Mouse (Mus musculus) limb, embryonic 14.5 days (tissue): ENCODE data around the gene Maml2. TPM values are rescaled to one million over a fixed set of nuclear protein-coding genes. Genes with fewer than 3 reads are reported as not detected.

Source experiments
- ATAC-seq: fragments of 200-750 bp; cut with Nextera tagmentation; 2 replicates; pipeline ENCODE4 v1.8.0; 2017; ENCODE audit warnings: low read depth, moderate number of reproducible peaks, moderate TSS enrichment; ENCODE audit not compliant: low FRiP score
- DNase-seq: peaks from one replicate; pipeline ENCODE4 v3.0.0-alpha.2; 2015; ENCODE audit warnings: low spot score
- H3K27ac ChIP-seq: fragments of 300-500 bp; sonication (generic); replicated peaks from 2 replicates; pipeline ENCODE4 v1.5.1; 2014; ENCODE audit warnings: low read depth, mild to moderate bottlenecking, low read length, moderate library complexity, mixed read lengths
- H3K27me3 ChIP-seq: fragments of 300-500 bp; sonication (generic); 2 replicates; pipeline ENCODE4 v1.6.1; 2014; ENCODE audit warnings: low read length, mixed read lengths; ENCODE audit not compliant: control insufficient read depth, insufficient read depth
- H3K36me3 ChIP-seq: fragments of 300-500 bp; sonication (generic); 2 replicates; pipeline ENCODE4 v1.6.1; 2014; ENCODE audit warnings: mild to moderate bottlenecking, low read length, moderate library complexity, mixed read lengths; ENCODE audit not compliant: control insufficient read depth, insufficient read depth
- H3K4me1 ChIP-seq: fragments of 300-500 bp; sonication (generic); 2 replicates; pipeline ENCODE4 v1.6.1; 2014; ENCODE audit warnings: antibody characterized with exemption, low read length, mixed read lengths; ENCODE audit not compliant: control insufficient read depth, insufficient read depth
- H3K4me2 ChIP-seq: fragments of 300-500 bp; sonication (generic); replicated peaks from 2 replicates; pipeline ENCODE4 v1.6.1; 2014; ENCODE audit warnings: low read depth, mild to moderate bottlenecking, low read length, moderate library complexity; ENCODE audit not compliant: severe bottlenecking
- H3K4me3 ChIP-seq: fragments of 300-500 bp; sonication (generic); replicated peaks from 2 replicates; pipeline ENCODE4 v1.5.1; 2014; ENCODE audit warnings: low read length
- H3K9ac ChIP-seq: fragments of 300-500 bp; sonication (generic); 2 replicates; pipeline ENCODE4 v1.6.1; 2014; ENCODE audit warnings: mild to moderate bottlenecking, low read depth, low read length, moderate library complexity; ENCODE audit not compliant: severe bottlenecking
- H3K9me3 ChIP-seq: fragments of 300-500 bp; sonication (generic); 2 replicates; pipeline ENCODE4 v1.6.1; 2016; ENCODE audit warnings: low read length; ENCODE audit not compliant: control insufficient read depth
- POLR2A ChIP-seq: fragments of 200-500 bp; IDR thresholded peaks from 2 replicates; pipeline ENCODE4 v1.8.0; 2012; ENCODE audit warnings: inconsistent platforms, mild to moderate bottlenecking, moderate library complexity, borderline replicate concordance; ENCODE audit not compliant: insufficient read depth, insufficient read length; ENCODE audit errors: extremely low read depth
- WGBS: fragments of 180-500 bp; shearing (Covaris S2); extraction: QIAGEN DNeasy Blood & Tissue Kit; methylation state at CpG from one replicate; pipeline ENCODE4 v1.1.7; 2014; 5-methylcytosine and 5-hydroxymethylcytosine counted together
- polyA plus RNA-seq, 2 experiments: library from polyadenylated mRNA; depleted of rRNA in 1 of 2; stranded (reverse) in 1 of 2; unstranded in 1 of 2; fragments of >200 nt; fragmentation: Nextera tagmentation in 1 of 2; extraction: Ambion mirVana in 1 of 2; gene quantifications; 2 replicates each; pipeline versions ENCODE4 v1.2.1 to v1.2.3; 2012 to 2014

Maml2 gene
- polyA plus RNA-seq, 2 experiments, result 9.9 to 10.7 TPM

GRCm38 (mm10) chr9:13569023-13569422 lies 271.3 kb downstream of the Maml2 start:
- TF ChIP-seq POLR2A, result no peak
- H3K9ac ChIP-seq, result no peak overlapping the region
- no peaks in the 10 kb centered on the region for H3K27me3 ChIP-seq
- no peak overlapping the region for H3K27ac ChIP-seq
- peaks cover 5% of the 10 kb centered on the region for H3K9me3 ChIP-seq
- 82% methylated on average over 4 of the region's 4 CpGs for WGBS
- H3K4me1 ChIP-seq, result peaks cover 4% of the 10 kb centered on the region
- no peak for ATAC-seq
- no peaks in the 10 kb centered on the region for H3K36me3 ChIP-seq
- H3K4me2 ChIP-seq, result no peak overlapping the region
- H3K4me3 ChIP-seq, result no peak overlapping the region
- no peak for DNase-seq

- no peak for DNase-seq
- TF ChIP-seq POLR2A, result no peak
- WGBS, result 91% methylated on average over 3 of the region's 3 CpGs
- Histone ChIP-seq H3K36me3 (no peaks in the 10 kb centered on the region), H3K9me3 (peaks cover 5% of the 10 kb centered on the region), H3K4me2 (no peak overlapping the region), H3K27me3 (no peaks in the 10 kb centered on the region), H3K4me1 (peaks cover 6% of the 10 kb centered on the region; the same call in 1 of the 2 replicates), H3K9ac (no peak overlapping the region), H3K27ac (no peak overlapping the region), H3K4me3 (no peak overlapping the region)
- ATAC-seq, result no peak
Measured at GRCm38 (mm10) chr9:13572847-13573246, 275.1 kb downstream of the Maml2 start.

GRCm38 (mm10) chr9:13574059-13574458 lies 276.3 kb downstream of the Maml2 start:
- no peak for TF ChIP-seq POLR2A
- Histone ChIP-seq H3K36me3 (no peaks in the 10 kb centered on the region), H3K4me1 (peaks cover 6% of the 10 kb centered on the region; the same call in 1 of the 2 replicates), H3K4me2 (no peak overlapping the region), H3K27ac (no peak overlapping the region), H3K27me3 (no peaks in the 10 kb centered on the region), H3K9ac (no peak overlapping the region), H3K4me3 (no peak overlapping the region), H3K9me3 (peaks cover 5% of the 10 kb centered on the region)
- ATAC-seq (no peak), DNase-seq (no peak)
- WGBS, result 69% methylated on average over 5 of the region's 5 CpGs

GRCm38 (mm10) chr9:13574913-13575312 lies 277.2 kb downstream of the Maml2 start:
- Histone ChIP-seq H3K4me2 (no peak overlapping the region), H3K9me3 (peaks cover 5% of the 10 kb centered on the region), H3K9ac (no peak overlapping the region), H3K36me3 (no peaks in the 10 kb centered on the region), H3K27ac (no peak overlapping the region), H3K4me1 (peaks cover 6% of the 10 kb centered on the region; the same call in 1 of the 2 replicates), H3K4me3 (no peak overlapping the region), H3K27me3 (no peaks in the 10 kb centered on the region)
- ATAC-seq (no peak), DNase-seq (no peak)
- WGBS, result 28% methylated on average over 2 of the region's 2 CpGs
- TF ChIP-seq POLR2A, result no peak

- Histone ChIP-seq H3K36me3 (no peaks in the 10 kb centered on the region), H3K4me3 (no peak overlapping the region), H3K27me3 (no peaks in the 10 kb centered on the region), H3K4me2 (no peak overlapping the region), H3K9me3 (peaks cover 5% of the 10 kb centered on the region), H3K27ac (no peak overlapping the region), H3K4me1 (peaks cover 6% of the 10 kb centered on the region; the same call in 1 of the 2 replicates), H3K9ac (no peak overlapping the region)
- no peak for DNase-seq
- 77% methylated on average over 1 of the region's 1 CpGs for WGBS
- no peak for TF ChIP-seq POLR2A
- no peak for ATAC-seq
Measured at GRCm38 (mm10) chr9:13577150-13577549, 279.4 kb downstream of the Maml2 start.

GRCm38 (mm10) chr9:13581184-13581583 lies 283.4 kb downstream of the Maml2 start:
- no peak for ATAC-seq

More at GRCm38 (mm10) chr9:13581184-13581583, 283.4 kb downstream of the Maml2 start:
- Histone ChIP-seq H3K27ac (no peak overlapping the region; the same call in 1 of the 2 replicates), H3K9me3 (no peaks in the 10 kb centered on the region), H3K4me1 (peaks cover 14% of the 10 kb centered on the region; the same call in 1 of the 2 replicates), H3K27me3 (no peaks in the 10 kb centered on the region), H3K9ac (no peak overlapping the region), H3K4me2 (no peak overlapping the region), H3K36me3 (no peaks in the 10 kb centered on the region), H3K4me3 (no peak overlapping the region)
- DNase-seq, result no peak
- WGBS, result 62% methylated on average over 5 of the region's 5 CpGs
- TF ChIP-seq POLR2A, result no peak
